Mouse (Mus musculus) liver, postnatal 0 days (tissue): ENCODE data around the gene Cfap58. TPM values are rescaled to one million over a fixed set of nuclear protein-coding genes. Genes with fewer than 3 reads are reported as not detected.

Experiments used
- ATAC-seq: fragments of 200-750 bp; cut with Nextera tagmentation; 2 replicates; pipeline ENCODE4 v1.8.0; 2017; ENCODE audit warnings: mild to moderate bottlenecking, moderate library complexity
- DNase-seq: peaks from one replicate; pipeline ENCODE4 v3.0.0-alpha.2; 2016
- H3K27ac ChIP-seq: fragments of 300-500 bp; sonication (generic); 2 replicates; pipeline ENCODE4 v1.5.1; 2014; ENCODE audit warnings: antibody characterized with exemption, moderate library complexity, mild to moderate bottlenecking, low read depth
- H3K27me3 ChIP-seq: fragments of 300-500 bp; sonication (generic); 2 replicates; pipeline ENCODE4 v1.6.1; 2014; ENCODE audit warnings: low read length, control low read depth, mixed read lengths; ENCODE audit not compliant: insufficient read depth
- H3K36me3 ChIP-seq: fragments of 300-500 bp; sonication (generic); replicated peaks from 2 replicates; pipeline ENCODE4 v1.6.1; 2014; ENCODE audit warnings: mild to moderate bottlenecking, control low read depth, low read length, moderate library complexity, mixed read lengths; ENCODE audit not compliant: insufficient read depth
- H3K4me1 ChIP-seq: fragments of 300-500 bp; sonication (generic); 2 replicates; pipeline ENCODE4 v1.6.1; 2014; ENCODE audit warnings: antibody characterized with exemption, mild to moderate bottlenecking, control low read depth; ENCODE audit not compliant: insufficient read depth
- H3K4me2 ChIP-seq: fragments of 300-500 bp; sonication (generic); 2 replicates; pipeline ENCODE4 v1.6.1; 2014; ENCODE audit warnings: low read depth, mild to moderate bottlenecking, low read length, moderate library complexity, mixed read lengths
- H3K4me3 ChIP-seq: fragments of 300-500 bp; sonication (generic); 2 replicates; pipeline ENCODE4 v1.5.1; 2014; ENCODE audit warnings: low read depth, low read length
- H3K9ac ChIP-seq: fragments of 300-500 bp; sonication (generic); replicated peaks from 2 replicates; pipeline ENCODE4 v1.6.1; 2014; ENCODE audit warnings: mild to moderate bottlenecking, moderate library complexity
- H3K9me3 ChIP-seq: fragments of 300-500 bp; sonication (generic); 2 replicates; pipeline ENCODE4 v1.6.1; 2016; ENCODE audit warnings: mild to moderate bottlenecking, control low read depth, low read length, mixed read lengths
- CTCF ChIP-seq: sonication (generic); IDR thresholded peaks from 2 replicates; pipeline ENCODE4 v1.5.1; 2016; ENCODE audit warnings: antibody characterized with exemption, low read depth
- EP300 ChIP-seq: IDR thresholded peaks from 2 replicates; pipeline ENCODE4 v1.6.1; 2016; ENCODE audit warnings: antibody characterized with exemption, low read depth, mild to moderate bottlenecking
- WGBS: fragments of 180-500 bp; shearing (Covaris S2); extraction: QIAGEN DNeasy Blood & Tissue Kit; methylation state at CpG from one replicate; pipeline ENCODE4 v1.1.7; 2014; ENCODE audit not compliant: insufficient replicate concordance; 5-methylcytosine and 5-hydroxymethylcytosine counted together
- polyA plus RNA-seq: library from polyadenylated mRNA; unstranded; fragments of >200 nt; fragmentation: Nextera tagmentation; extraction: Ambion mirVana; gene quantifications from 2 replicates; pipeline ENCODE4 v1.2.1, GENCODE M21; 2015

Gene Cfap58
- polyA plus RNA-seq, 1 experiment from 2014 or later: not detected

DNA sequence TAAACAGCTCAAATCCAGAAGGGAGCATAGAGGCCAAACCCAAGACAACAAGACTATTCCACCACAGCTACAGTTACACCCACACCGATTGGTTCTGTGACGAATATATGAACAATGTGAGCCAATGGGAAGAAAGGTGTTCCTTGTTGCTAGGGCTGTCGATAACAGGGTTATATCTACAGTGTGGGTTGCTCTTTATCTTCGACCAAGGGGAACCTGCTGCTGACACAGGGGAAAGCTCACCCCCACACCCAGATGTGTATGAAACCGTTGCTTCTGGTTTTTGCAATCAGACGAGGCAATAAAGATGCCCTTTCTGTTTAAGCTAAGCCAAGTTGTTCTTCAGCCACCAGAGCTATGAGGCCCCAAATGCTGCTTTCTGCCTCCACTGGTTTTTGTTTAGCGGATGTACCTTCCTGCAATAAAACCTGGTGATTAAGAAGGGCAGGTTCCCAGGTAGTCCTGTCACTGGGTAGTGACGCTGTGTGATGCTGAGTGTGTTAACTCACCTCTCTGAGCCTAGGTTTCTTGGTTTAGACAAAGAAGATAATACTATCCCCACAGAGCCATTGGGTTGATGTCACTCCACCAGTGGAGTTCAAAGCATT, 38.9 kb upstream of the Cfap58 start:
- Histone ChIP-seq H3K4me1 (peaks cover 5% of the 10 kb centered on the region), H3K9me3 (no peaks in the 10 kb centered on the region), H3K27me3 (no peaks in the 10 kb centered on the region), H3K4me2 (no peak overlapping the region), H3K27ac (no peak overlapping the region), H3K4me3 (no peak overlapping the region), H3K9ac (no peak overlapping the region), H3K36me3 (peaks cover 26% of the 10 kb centered on the region; the same call in 1 of the 2 replicates)
- peak; percentile 44; the same call in 1 of the 2 replicates for TF ChIP-seq EP300
- no peak for TF ChIP-seq CTCF
- ATAC-seq (peak; percentile 74), DNase-seq (no peak)
- WGBS: 60% methylated on average over 8 of the region's 8 CpGs

DNA sequence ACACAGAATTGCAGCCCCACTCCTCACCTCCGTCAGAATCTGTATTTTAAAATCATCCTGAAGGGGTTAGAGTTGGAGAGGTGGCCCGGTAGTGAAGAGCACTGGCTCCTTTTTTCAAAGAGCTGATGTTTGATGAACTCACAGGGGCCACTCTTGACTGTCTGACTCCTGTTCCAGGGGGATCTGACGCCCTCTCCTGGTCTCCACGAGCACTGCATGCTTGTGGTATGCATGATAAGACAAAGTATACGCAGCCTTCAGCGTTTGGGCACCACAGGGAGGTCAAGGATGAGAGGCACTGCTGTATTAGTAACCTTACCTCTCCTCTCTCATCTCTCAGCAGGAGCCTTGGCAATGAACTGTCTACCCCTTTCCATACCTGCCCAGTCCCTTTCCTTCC, 37.5 kb upstream of the Cfap58 start:
- peaks cover 21% of the 10 kb centered on the region; the same call in 1 of the 2 replicates for H3K36me3 ChIP-seq
- no peak overlapping the region for H3K9ac ChIP-seq
- WGBS: 46% methylated on average over 6 of the region's 6 CpGs
- no peak overlapping the region for H3K4me3 ChIP-seq
- H3K9me3 ChIP-seq: no peaks in the 10 kb centered on the region
- no peak overlapping the region for H3K4me2 ChIP-seq
- DNase-seq: no peak
- TF ChIP-seq EP300: no peak
- peak; percentile 58 for TF ChIP-seq CTCF
- no peak for ATAC-seq
- H3K27me3 ChIP-seq: no peaks in the 10 kb centered on the region
- H3K27ac ChIP-seq: 0 out of 2 replicates have a peak overlapping the region, but pooled peaks have one; percentile 11
- H3K4me1 ChIP-seq: peaks cover 5% of the 10 kb centered on the region

DNA sequence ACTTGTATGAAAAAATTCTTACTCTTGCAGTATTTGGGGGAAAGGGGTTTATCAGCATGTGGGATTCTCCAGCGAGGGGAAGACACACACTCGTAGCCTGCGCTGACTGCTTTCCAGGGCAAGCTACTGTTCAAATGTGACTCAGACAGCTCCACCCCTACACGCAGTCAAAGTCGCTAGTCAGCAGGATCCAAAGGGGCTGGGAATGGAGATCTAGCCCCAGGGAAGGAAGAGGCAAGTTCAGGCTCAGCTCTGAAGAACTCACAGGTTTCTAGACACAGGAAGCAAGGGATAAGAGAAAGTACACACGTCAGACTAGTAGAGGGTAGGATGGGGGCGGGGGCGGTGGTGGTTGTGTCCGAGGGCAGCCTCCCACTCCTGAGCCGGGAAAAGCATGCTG, 36.9 kb upstream of the Cfap58 start:
- DNase-seq (no peak), ATAC-seq (peak; percentile 35)
- Histone ChIP-seq H3K4me1 (peaks cover 9% of the 10 kb centered on the region), H3K4me2 (no peak overlapping the region), H3K36me3 (peaks cover 16% of the 10 kb centered on the region; the same call in 1 of the 2 replicates), H3K9ac (no peak overlapping the region), H3K27me3 (no peaks in the 10 kb centered on the region), H3K9me3 (no peaks in the 10 kb centered on the region), H3K27ac (0 out of 2 replicates have a peak overlapping the region, but pooled peaks have one; percentile 11), H3K4me3 (no peak overlapping the region)
- TF ChIP-seq EP300: no peak
- TF ChIP-seq CTCF: no peak
- WGBS: 75% methylated on average over 10 of the region's 10 CpGs

DNA sequence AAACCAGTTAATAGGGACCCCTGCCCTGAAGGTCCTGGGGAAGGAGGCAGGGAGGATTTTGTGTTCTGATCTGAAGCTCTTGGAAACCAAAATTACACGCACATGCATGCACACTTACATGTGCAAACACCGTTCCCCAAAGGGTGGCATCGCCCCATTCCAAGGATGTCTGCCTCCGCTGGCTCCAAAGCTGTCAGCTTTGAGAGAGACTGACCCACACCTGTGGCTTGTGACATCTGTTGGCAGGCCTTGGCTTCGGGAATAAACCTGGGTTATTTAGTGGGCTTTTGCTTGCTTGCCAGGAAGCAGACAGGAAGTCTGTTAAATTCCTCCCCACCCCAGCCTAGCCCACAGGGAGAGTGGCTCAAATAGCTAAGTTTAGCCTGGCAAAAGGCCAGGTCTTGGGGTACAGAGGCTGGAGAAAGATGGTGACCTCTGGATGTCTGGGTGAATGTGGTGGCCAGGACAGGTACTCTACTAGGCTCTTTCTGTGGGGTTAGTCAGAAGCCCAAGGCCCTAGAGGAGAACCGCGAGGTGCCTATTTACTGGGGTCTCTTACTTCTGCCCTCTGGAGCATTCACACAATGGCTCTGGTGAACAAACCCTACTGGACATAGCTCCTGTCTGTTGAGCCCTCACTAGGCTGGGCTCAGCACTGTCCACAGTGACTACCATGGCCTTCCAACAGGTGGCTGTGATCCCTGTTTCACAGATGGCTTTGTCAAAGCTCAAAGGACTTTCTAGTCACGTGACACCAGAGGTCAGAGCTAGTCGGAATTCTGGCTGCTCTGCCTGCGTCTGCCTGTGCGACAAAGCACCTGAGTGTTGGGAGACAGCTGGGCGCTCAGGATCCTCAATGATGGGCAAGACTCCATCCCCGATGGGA, 34.9 kb upstream of the Cfap58 start:
- no peak for DNase-seq
- no peaks in the 10 kb centered on the region for H3K27me3 ChIP-seq
- H3K9me3 ChIP-seq: no peaks in the 10 kb centered on the region
- no peak overlapping the region for H3K4me3 ChIP-seq
- WGBS: 66% methylated on average over 13 of the region's 13 CpGs
- no peak overlapping the region for H3K4me2 ChIP-seq
- H3K27ac ChIP-seq: no peak overlapping the region
- TF ChIP-seq EP300 (no peak), CTCF (no peak)
- H3K4me1 ChIP-seq: peaks cover 9% of the 10 kb centered on the region
- H3K36me3 ChIP-seq: no peaks in the 10 kb centered on the region
- no peak for ATAC-seq
- no peak overlapping the region for H3K9ac ChIP-seq

DNA sequence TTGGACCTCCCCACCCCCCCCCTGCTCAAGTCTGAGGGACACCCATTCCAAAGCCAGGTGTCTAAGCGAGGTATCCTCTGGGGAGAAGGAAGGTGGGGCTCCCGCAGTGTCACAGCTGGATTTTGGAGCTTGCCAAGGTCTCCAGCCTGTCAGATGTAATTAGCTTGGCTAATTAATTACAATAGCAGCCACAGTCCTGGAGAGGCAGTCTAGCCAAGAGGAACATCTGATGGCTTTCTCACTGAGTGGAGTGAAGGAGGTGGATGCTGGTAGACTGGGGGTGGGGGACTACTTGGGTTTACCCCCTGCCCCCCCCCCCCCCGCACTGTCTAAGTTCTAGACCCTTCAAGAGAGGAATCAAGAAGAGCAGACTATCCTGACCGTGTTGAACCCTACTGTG, 33.8 kb upstream of the Cfap58 start:
- Histone ChIP-seq H3K9ac (no peak overlapping the region), H3K4me1 (peaks cover 12% of the 10 kb centered on the region), H3K4me2 (no peak overlapping the region), H3K9me3 (no peaks in the 10 kb centered on the region), H3K27me3 (no peaks in the 10 kb centered on the region), H3K27ac (no peak overlapping the region), H3K4me3 (no peak overlapping the region), H3K36me3 (no peaks in the 10 kb centered on the region)
- TF ChIP-seq EP300 (no peak), CTCF (no peak)
- DNase-seq (no peak), ATAC-seq (no peak)
- WGBS: 75% methylated on average over 4 of the region's 4 CpGs

DNA sequence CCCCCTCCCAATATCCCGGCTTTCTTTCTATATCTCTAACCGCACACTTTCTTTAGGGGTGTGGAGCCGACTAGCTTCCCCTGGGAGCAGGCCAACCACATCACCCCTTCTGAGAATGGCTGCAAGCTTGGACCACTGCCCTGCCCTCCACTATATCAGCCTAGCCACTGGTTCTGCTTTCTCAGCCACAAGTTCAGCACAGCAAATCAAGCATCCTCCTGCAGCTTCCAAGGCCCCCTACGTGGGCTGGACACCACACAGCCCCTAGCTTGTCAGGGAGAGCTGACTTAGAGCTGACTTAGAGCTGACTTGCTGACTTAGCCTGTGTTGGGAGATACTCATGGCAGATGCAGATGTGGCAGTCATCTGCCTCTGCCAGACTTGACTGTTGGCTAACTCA, 32.4 kb upstream of the Cfap58 start:
- Histone ChIP-seq H3K27me3 (no peaks in the 10 kb centered on the region), H3K4me1 (peaks cover 21% of the 10 kb centered on the region), H3K4me3 (no peak overlapping the region), H3K9me3 (no peaks in the 10 kb centered on the region), H3K4me2 (no peak overlapping the region), H3K27ac (peak overlapping the region; percentile 55), H3K9ac (no peak overlapping the region), H3K36me3 (no peaks in the 10 kb centered on the region)
- DNase-seq (no peak), ATAC-seq (no peak)
- WGBS: 71% methylated on average over 4 of the region's 4 CpGs
- TF ChIP-seq CTCF: no peak
- TF ChIP-seq EP300: no peak
